Mouse (Mus musculus) MEL (cell line): Measurements from ENCODE around the gene Fam222b.

Experiments
- CTCF ChIP-seq, 3 experiments: IDR thresholded peaks in 2 of 3; conservative IDR thresholded peaks in 1 of 3; 2 replicates each; pipeline ENCODE4 v1.5.1; 2011 to 2012; ENCODE audit warnings: low read length in 3 of 3, low read depth in 2 of 3, mild to moderate bottlenecking in 2 of 3, improper control_type of control experiment in 1 of 3, inconsistent platforms in 1 of 3, mixed read lengths in 1 of 3, moderate library complexity in 1 of 3; ENCODE audit not compliant: control insufficient read depth in 1 of 3, insufficient read depth in 1 of 3, poor library complexity in 1 of 3, severe bottlenecking in 1 of 3
- EP300 ChIP-seq, 2 experiments: IDR thresholded peaks; 2 replicates each; pipeline ENCODE4 v1.6.1; 2011; ENCODE audit warnings: improper control_type of control experiment in 2 of 2, low read length in 2 of 2, low read depth in 1 of 2, mild to moderate bottlenecking in 1 of 2
- SIN3A ChIP-seq: IDR thresholded peaks from 2 replicates; pipeline ENCODE4 v1.6.1; 2012; ENCODE audit warnings: low read length, improper control_type of control experiment, inconsistent platforms
- TAL1 ChIP-seq: IDR thresholded peaks from 2 replicates; pipeline ENCODE4 v1.6.1; 2012; ENCODE audit warnings: mild to moderate bottlenecking, inconsistent platforms, low read length, moderate library complexity, mixed read lengths

DNA sequence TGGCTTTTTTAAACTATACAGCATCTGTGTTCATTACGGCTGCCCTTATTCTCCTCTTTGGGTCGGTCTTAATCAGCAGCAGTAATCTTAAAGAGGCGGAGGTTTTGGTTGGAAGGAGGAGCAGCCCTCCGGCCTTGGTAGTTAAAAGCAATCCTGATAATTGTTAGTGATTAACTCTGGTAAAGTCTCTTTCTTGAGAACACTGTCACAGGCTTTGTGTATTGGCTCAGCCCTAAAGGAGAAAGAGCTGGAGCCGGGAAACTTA, 21.6 kb downstream of the Fam222b start:
- TF ChIP-seq CTCF (IDR thresholded peaks at IDR 0.05 in 2 of 3, conservative IDR thresholded peaks at IDR 0.05 in 1 of 3; ENCODE audit: control insufficient read depth in 1 of 3, insufficient read depth in 1 of 3, low read depth in 2 of 3, low read length in 3 of 3, poor library complexity in 1 of 3, severe bottlenecking in 1 of 3) = no peak
- no peak for TF ChIP-seq TAL1
- no peak for TF ChIP-seq EP300 (IDR thresholded peaks at IDR 0.05; ENCODE audit: low read depth in 1 of 2, low read length in 2 of 2)
- no peak for TF ChIP-seq SIN3A
